Mouse (Mus musculus) gonadal fat pad, adult 2 months (tissue): ENCODE data around the gene Muc1. TPM values are rescaled to one million over a fixed set of nuclear protein-coding genes. Genes with fewer than 3 reads are reported as not detected.

Experiments used
- DNase-seq: peaks from one replicate; pipeline ENCODE4 v3.0.0-alpha.2; 2012; ENCODE audit warnings: low read depth
- polyA plus RNA-seq: library from polyadenylated mRNA; depleted of rRNA; stranded (reverse); fragments of >200 nt; gene quantifications from 2 replicates; pipeline ENCODE4 v1.2.3, GENCODE M21; 2012

The Muc1 gene
- polyA plus RNA-seq, 1 experiment: 0.69 TPM

GRCm38 (mm10) chr3:89233562-89234110 lies 4.8 kb downstream of the Muc1 start:
- DNase-seq: no peak

- DNase-seq: no peak
Observed at GRCm38 (mm10) chr3:89236516-89236915, 7.7 kb downstream of the Muc1 start.

DNA sequence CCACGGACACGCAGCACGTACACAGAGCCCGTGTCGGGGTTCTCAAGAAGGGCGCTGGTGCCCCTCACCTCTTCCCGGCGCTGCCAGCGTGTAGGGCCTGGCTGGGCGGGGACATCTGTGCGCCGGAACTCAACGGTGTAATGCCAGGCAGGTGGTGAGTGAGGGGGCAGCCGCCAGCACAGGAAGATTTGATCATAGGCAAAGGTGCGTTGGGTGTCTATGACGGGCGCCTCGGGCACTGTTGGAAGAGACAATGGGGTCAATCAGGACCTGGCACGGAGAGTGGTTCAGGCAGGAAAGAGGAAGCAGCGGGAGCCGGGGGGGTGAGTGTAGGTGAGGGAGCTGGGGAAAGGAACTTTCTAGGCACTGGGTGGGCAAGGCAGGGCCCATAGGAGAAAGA lies 8.8 kb downstream of the Muc1 start:
- DNase-seq: no peak

DNA sequence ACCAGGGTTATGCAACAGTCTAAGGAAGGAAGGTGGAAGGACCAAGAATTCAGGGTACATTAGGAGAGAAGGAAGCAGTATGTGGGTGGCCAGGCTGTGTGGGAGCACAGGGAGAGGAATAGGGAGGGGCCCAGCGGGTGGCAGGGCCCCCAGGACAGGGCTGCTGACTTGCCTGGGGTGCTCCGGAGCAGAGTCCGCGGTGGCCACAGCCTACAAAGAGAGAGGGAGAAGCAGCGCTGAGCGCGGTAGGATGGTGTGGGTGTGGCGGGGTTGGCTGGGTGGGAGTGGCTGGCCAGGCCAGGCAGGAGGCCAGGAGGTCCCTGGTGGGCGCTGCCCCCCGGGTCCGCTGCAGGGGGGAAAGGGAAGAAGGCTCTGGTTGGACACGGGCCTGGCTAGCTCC lies 9.6 kb downstream of the Muc1 start:
- DNase-seq: no peak

DNA sequence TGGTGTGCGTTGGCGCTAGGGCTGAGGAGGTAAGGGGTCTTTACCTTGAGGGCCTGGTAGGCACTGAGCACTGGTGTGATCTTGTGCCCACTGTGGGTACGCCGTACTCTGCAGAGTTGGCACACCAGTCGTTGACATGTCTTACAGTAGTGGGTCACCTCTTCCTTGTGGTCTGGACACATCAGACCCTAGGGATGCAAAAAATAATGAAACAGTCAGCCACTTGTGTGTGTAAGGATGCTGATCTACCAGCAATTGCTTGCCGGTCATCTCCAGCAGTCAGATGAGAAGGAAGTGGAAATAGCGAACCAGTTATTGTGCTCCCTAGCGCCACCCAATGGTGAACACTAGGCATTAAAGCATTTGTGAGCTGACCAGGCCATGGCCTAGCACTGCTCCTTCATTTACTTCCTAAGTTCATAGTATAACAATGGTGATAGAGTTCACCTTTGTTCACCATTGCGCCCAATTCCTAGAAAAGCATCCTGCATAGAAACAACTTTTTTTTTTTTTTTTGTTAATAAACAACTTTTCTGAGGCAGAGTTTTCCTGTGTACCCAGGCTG lies 13.6 kb downstream of the Muc1 start:
- DNase-seq: no peak

- no peak for DNase-seq
Observed at GRCm38 (mm10) chr3:89243609-89244008, 14.8 kb downstream of the Muc1 start.

DNA sequence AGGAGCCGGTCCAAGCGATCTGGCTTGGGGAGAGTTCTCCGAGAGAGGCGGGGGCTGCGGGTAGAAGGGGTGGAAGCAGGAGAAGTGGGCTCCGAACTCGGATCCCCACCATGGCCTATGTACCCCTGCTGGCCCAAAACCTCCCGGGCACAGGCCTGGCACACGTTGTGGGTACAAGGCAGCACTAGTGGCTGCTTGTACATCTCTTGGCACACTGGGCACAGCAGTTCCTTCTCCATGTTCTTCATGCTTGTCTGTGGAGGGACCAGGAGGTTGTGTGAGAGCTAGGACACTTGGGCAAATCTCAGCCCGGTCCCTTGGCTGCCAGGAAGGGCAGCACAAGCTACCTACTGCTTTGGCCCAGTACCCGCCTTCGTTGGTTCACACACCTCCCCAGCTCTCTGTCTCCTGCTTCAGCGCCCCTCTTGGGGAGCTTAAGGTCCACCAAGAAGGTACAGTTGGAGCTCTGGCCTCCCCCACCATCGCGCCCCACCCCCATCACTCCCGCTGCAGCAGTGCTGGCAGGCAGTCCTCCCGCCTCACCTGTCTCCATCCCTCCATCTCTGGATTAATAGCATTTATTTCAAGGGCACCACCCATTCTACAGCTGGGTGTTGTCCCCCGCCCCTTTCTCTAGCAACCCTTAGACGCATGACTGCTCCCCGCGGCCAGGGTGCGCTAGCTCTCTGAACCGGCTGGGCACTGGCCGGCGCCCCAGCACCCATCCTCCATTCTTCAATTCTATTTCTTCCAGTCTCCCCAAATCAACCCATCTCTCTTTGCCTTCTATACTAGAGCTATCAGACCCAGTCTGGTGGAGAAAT lies 15.5 kb downstream of the Muc1 start:
- DNase-seq: no peak

GRCm38 (mm10) chr3:89244982-89245687 lies 16.3 kb downstream of the Muc1 start:
- no peak for DNase-seq

DNA sequence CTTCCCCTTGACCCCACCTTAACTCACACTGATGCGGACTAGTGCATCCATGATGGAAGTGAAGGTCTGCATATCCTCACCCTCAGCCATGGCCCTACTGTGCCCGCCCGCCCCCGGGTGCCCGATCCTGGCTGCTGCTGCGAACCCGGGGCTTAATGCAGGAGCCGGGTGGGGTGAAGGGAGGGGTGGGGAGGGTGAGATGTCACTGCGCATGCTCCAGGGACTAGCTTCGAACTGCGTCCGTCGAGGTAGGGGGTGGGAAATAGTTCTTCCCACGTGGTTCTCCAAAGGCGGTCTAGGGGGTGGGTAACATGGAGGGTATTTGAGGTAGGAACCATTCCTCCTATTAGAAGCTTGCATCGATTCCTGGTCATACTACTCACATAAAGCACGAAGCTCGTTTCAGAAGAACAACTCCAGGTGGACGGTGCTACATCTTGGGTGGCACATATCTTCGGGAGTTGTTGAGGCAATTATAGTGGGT lies 16.9 kb downstream of the Muc1 start, which contains the start of gene Krtcap2:
Krtcap2 (plus strand) TSS at position 279 of the 484 bp plus-strand sequence.
- DNase-seq: no peak

DNA sequence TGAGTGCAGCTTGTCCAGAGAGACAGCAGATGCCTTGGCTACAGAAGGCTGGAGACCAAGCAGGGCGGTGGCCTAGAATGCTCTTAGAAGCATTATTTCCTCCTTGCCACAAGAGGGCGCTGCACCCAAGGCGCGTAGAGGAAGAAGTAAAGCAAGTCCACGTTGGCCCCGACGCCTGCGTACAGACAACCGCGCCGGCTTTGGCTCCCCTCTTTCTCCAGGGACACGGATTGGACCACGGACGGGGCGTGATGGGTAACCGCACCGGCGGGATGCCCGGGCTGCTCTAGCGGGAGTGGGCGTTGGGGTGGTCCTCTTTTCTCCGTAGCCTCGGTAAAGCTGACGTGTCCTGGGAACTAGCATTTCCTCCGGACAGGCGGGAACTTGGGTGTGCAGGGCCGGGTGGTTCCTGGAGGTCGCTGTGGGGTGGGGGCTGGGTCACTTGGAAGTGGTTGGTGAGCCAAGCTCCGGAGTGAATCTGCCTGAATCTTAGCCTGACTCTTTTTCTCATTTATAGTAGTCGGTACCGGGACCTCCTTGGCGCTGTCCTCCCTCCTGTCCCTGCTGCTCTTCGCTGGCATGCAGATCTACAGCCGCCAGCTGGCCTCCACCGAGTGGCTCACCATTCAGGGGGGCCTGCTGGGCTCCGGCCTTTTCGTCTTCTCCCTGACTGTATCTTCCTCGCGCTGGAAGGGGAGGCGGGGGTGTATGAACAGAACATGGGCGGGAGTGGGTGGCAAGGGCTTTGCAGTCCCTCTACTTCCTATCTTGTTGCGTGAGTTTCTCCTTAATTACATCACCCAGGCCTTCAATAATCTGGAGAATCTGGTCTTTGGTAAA lies 17.6 kb downstream of the Muc1 start, which contains the start of gene Trim46:
Trim46 (minus strand) TSS at position 49 of the 840 bp plus-strand sequence.
- DNase-seq: no peak

- DNase-seq: no peak
Observed at GRCm38 (mm10) chr3:89247466-89247865, 18.6 kb downstream of the Muc1 start.

- no peak for DNase-seq
Observed at GRCm38 (mm10) chr3:89250435-89251040, 21.7 kb downstream of the Muc1 start.

GRCm38 (mm10) chr3:89251365-89251895 lies 22.6 kb downstream of the Muc1 start:
- no peak for DNase-seq

- DNase-seq: no peak
Observed at GRCm38 (mm10) chr3:89254994-89255393, 26.1 kb downstream of the Muc1 start.

DNA sequence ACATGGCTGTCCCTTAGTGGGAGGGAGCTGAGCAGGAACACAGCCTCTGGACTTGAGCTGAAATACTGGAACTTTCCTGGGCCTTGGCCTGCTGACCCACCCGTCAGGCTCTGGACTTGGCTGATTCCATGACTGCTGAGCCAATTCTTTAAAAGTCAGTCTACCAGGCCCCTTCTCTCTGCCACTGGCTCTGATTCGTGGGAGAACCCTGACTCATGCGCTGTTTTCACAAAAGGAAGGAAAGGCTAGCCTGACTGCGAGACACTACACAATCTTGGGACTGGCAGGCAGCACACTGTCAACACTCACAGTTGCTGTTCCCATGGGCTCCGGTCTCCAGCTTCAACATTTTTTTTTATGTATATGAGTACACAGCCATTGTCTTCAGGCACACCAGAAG lies 27.3 kb downstream of the Muc1 start:
- DNase-seq: no peak

GRCm38 (mm10) chr3:89259076-89259475 lies 30.2 kb downstream of the Muc1 start, which contains the start of gene Dpm3:
Gene Dpm3 (plus strand): TSS chr3:89259358.
- DNase-seq: no peak

DNA sequence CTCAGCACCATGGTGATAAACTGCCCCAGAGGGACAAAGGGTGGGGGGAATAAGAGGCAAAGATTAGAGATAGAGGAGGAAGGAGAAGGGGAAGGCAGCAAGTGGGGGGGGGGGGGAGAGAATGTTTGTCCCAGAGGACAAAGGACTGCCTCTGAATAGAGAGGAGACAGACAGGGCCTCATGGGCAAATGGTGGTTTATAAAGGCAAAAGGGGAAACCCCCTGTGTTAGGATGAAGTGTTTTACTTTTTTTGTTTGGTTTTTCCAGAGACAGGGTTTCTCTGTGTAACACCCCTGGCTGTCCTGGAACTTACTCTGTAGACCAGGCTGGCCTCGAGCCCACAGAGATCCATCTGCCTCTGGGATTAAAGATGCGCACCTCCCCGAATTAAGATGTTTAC lies 31.4 kb downstream of the Muc1 start:
- DNase-seq: no peak

GRCm38 (mm10) chr3:89262417-89262816 lies 33.6 kb downstream of the Muc1 start:
- no peak for DNase-seq

GRCm38 (mm10) chr3:89266439-89266893 lies 37.6 kb downstream of the Muc1 start:
- peak; percentile 27 for DNase-seq

DNA sequence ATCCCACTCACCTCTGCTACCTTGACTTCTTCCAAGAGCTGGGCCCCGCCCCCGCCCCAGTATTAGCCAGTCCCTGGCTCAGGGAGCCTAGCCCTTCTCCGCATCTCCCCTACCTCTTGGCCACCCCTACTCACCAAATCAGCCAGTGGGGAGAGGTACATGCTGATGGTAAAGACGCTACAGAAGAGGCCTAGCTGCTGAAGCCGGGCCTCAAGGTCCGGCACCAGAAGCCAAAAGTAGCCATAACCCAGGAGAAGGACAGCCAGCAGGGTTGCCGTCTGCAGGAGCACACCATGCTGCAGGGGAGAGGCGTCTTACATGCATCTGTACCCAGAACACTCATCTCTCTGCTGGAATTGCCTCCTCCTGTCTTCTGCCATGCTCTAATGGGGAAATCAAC lies 40.1 kb downstream of the Muc1 start:
- DNase-seq: no peak
